Mouse (Mus musculus): ENCODE measurements at regions not wholly inside any gene's neighbourhood (a gene's known extent, or its start where the extent isn't known, plus 50 kb on each side); places are given as distances from the start of the nearest gene placed in this dataset.

GRCm38 (mm10) chr4:8990551-8990950 is 751.7 kb upstream of the Car8 start:
- 88% methylated on average over 5 of the region's 5 CpGs for WGBS
- H3K4me3 ChIP-seq (ENCODE audit: insufficient read depth, low read depth, low read length), result no peak overlapping the region
- no peak overlapping the region for H3K27ac ChIP-seq (ENCODE audit: insufficient read depth, low read depth, low read length)
- TF ChIP-seq CTCF (IDR thresholded peaks at IDR 0.05; ENCODE audit: insufficient read depth, low read depth, low read length), result no peak
- no peak for TF ChIP-seq POLR2A (IDR thresholded peaks at IDR 0.05; ENCODE audit: insufficient read depth, low read depth, low read length)
- peaks cover 6% of the 10 kb centered on the region; the same call in 1 of the 2 replicates for H3K4me1 ChIP-seq (ENCODE audit: control insufficient read depth, insufficient read depth, low read length)

- whole genome bisulfite sequencing, result 67% methylated on average over 6 of the region's 6 CpGs
- TF ChIP-seq CTCF (IDR thresholded peaks at IDR 0.05; ENCODE audit: insufficient read depth, low read depth, low read length) (no peak), POLR2A (IDR thresholded peaks at IDR 0.05; ENCODE audit: insufficient read depth, low read depth, low read length) (no peak)
- no peak overlapping the region for H3K27ac ChIP-seq (ENCODE audit: insufficient read depth, low read depth, low read length)
- no peak overlapping the region for H3K4me3 ChIP-seq (ENCODE audit: insufficient read depth, low read depth, low read length)
- H3K4me1 ChIP-seq (ENCODE audit: control insufficient read depth, insufficient read depth, low read length), result peaks cover 6% of the 10 kb centered on the region; the same call in 1 of the 2 replicates
These were observed 750.8 kb upstream of the Car8 start for GRCm38 (mm10) chr4:8989614-8990013.

GRCm38 (mm10) chr4:8989110-8989509 is 750.3 kb upstream of the Car8 start:
- Histone ChIP-seq H3K4me3 (ENCODE audit: insufficient read depth, low read depth, low read length) (no peak overlapping the region), H3K4me1 (ENCODE audit: control insufficient read depth, insufficient read depth, low read length) (peaks cover 6% of the 10 kb centered on the region; the same call in 1 of the 2 replicates), H3K27ac (ENCODE audit: insufficient read depth, low read depth, low read length) (no peak overlapping the region)
- 93% methylated on average over 4 of the region's 4 CpGs for WGBS
- TF ChIP-seq CTCF (IDR thresholded peaks at IDR 0.05; ENCODE audit: insufficient read depth, low read depth, low read length) (no peak), POLR2A (IDR thresholded peaks at IDR 0.05; ENCODE audit: insufficient read depth, low read depth, low read length) (no peak)

- 60% methylated on average over 8 of the region's 8 CpGs for WGBS
- Histone ChIP-seq H3K27ac (ENCODE audit: insufficient read depth, low read depth, low read length) (no peak overlapping the region), H3K4me1 (ENCODE audit: control insufficient read depth, insufficient read depth, low read length) (peaks cover 6% of the 10 kb centered on the region; the same call in 1 of the 2 replicates), H3K4me3 (ENCODE audit: insufficient read depth, low read depth, low read length) (no peak overlapping the region)
- TF ChIP-seq POLR2A (IDR thresholded peaks at IDR 0.05; ENCODE audit: insufficient read depth, low read depth, low read length) (no peak), CTCF (IDR thresholded peaks at IDR 0.05; ENCODE audit: insufficient read depth, low read depth, low read length) (no peak)
These were observed 749.5 kb upstream of the Car8 start for GRCm38 (mm10) chr4:8988345-8988733.

GRCm38 (mm10) chr4:8987544-8988344 is 748.9 kb upstream of the Car8 start:
- 40% methylated on average over 10 of the region's 10 CpGs for WGBS
- no peak overlapping the region for H3K27ac ChIP-seq (ENCODE audit: insufficient read depth, low read depth, low read length)
- H3K4me1 ChIP-seq (ENCODE audit: control insufficient read depth, insufficient read depth, low read length), result peaks cover 6% of the 10 kb centered on the region; the same call in 1 of the 2 replicates
- H3K4me3 ChIP-seq (ENCODE audit: insufficient read depth, low read depth, low read length), result no peak overlapping the region
- TF ChIP-seq POLR2A (IDR thresholded peaks at IDR 0.05; ENCODE audit: insufficient read depth, low read depth, low read length) (no peak), CTCF (IDR thresholded peaks at IDR 0.05; ENCODE audit: insufficient read depth, low read depth, low read length) (no peak)

GRCm38 (mm10) chr4:8986394-8987091 is 747.7 kb upstream of the Car8 start:
- 49% methylated on average over 13 of the region's 13 CpGs for WGBS
- H3K27ac ChIP-seq (ENCODE audit: insufficient read depth, low read depth, low read length), result no peak overlapping the region
- TF ChIP-seq POLR2A (IDR thresholded peaks at IDR 0.05; ENCODE audit: insufficient read depth, low read depth, low read length), result no peak
- TF ChIP-seq CTCF (IDR thresholded peaks at IDR 0.05; ENCODE audit: insufficient read depth, low read depth, low read length), result no peak
- peaks cover 6% of the 10 kb centered on the region; the same call in 1 of the 2 replicates for H3K4me1 ChIP-seq (ENCODE audit: control insufficient read depth, insufficient read depth, low read length)
- no peak overlapping the region for H3K4me3 ChIP-seq (ENCODE audit: insufficient read depth, low read depth, low read length)

- Histone ChIP-seq H3K4me1 (ENCODE audit: control insufficient read depth, insufficient read depth, low read length) (peaks cover 6% of the 10 kb centered on the region; the same call in 1 of the 2 replicates), H3K27ac (ENCODE audit: insufficient read depth, low read depth, low read length) (no peak overlapping the region), H3K4me3 (ENCODE audit: insufficient read depth, low read depth, low read length) (no peak overlapping the region)
- 96% methylated on average over 5 of the region's 5 CpGs for WGBS
- no peak for TF ChIP-seq CTCF (IDR thresholded peaks at IDR 0.05; ENCODE audit: insufficient read depth, low read depth, low read length)
These were observed 745.3 kb upstream of the Car8 start for GRCm38 (mm10) chr4:8984059-8984606.

- no peak overlapping the region for H3K27ac ChIP-seq (ENCODE audit: insufficient read depth, low read depth, low read length)
- no peak overlapping the region for H3K4me3 ChIP-seq (ENCODE audit: insufficient read depth, low read depth, low read length)
- no peaks in the 10 kb centered on the region for H3K4me1 ChIP-seq (ENCODE audit: control insufficient read depth, insufficient read depth, low read length)
- WGBS, result 93% methylated on average over 8 of the region's 8 CpGs
- TF ChIP-seq CTCF (IDR thresholded peaks at IDR 0.05; ENCODE audit: insufficient read depth, low read depth, low read length), result no peak
- TF ChIP-seq POLR2A (IDR thresholded peaks at IDR 0.05; ENCODE audit: insufficient read depth, low read depth, low read length), result no peak
These were observed 740.1 kb upstream of the Car8 start for GRCm38 (mm10) chr4:8978949-8979348.

- no peaks in the 10 kb centered on the region for H3K4me1 ChIP-seq (ENCODE audit: control insufficient read depth, insufficient read depth, low read length)
- no peak overlapping the region for H3K27ac ChIP-seq (ENCODE audit: insufficient read depth, low read depth, low read length)
- no peak for TF ChIP-seq POLR2A (IDR thresholded peaks at IDR 0.05; ENCODE audit: insufficient read depth, low read depth, low read length)
- TF ChIP-seq CTCF (IDR thresholded peaks at IDR 0.05; ENCODE audit: insufficient read depth, low read depth, low read length), result no peak
- 85% methylated on average over 5 of the region's 5 CpGs for WGBS
- no peak overlapping the region for H3K4me3 ChIP-seq (ENCODE audit: insufficient read depth, low read depth, low read length)
These were observed 731.2 kb upstream of the Car8 start for GRCm38 (mm10) chr4:8969951-8970455.
